In the genomic region with DNA sequence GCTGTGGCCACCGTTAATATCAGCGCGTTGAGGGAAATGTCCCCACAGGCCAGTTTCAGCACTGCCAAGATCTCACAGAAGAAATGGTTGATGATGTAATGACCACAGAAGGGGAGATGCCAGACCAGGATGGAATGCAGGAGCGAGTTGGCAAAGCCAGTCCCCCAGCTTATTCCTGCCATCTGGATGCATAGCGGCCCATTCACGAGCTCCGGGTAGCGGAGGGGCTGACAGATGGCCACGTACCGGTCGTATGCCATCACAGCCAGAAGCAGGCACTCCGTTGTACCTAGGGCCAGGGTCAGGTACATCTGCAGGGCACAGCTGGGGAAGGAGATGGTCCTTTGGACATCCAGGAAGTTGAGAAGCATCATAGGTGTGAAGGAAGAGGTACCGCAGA, we compare ENCODE assay signal across 26 mouse cellular contexts. TPM values are rescaled to one million over a fixed set of nuclear protein-coding genes. Genes with fewer than 3 reads are reported as not detected.
DNase-seq lines count a peak whose midpoint lies in the region; ATAC-seq lines count a peak whose summit lies in the region.
"Had no signal": no experiment of that assay in that cellular context is flagged by ENCODE, and none has a peak within 500 bp of the region (broad histone marks: within the 10 kb centered on the region; RNA-seq: fewer than 3 reads in every experiment).

No protein-coding gene starts in this region.

- WGBS in hindbrain, embryonic 16.5 days, result 83% methylated on average over 13 of the region's 13 CpGs
- 93% methylated on average over 13 of the region's 13 CpGs for WGBS in hindbrain, embryonic 10.5 days

- H3K4me2 ChIP-seq in hindbrain, embryonic 16.5 days (ENCODE audit: low read length), result no peak overlapping the region
- H3K4me2 ChIP-seq: heart, embryonic 15.5 days; hindbrain, embryonic 14.5 days; limb, embryonic 12.5 days; liver, embryonic 15.5 days had no signal

- H3K4me3 ChIP-seq in hindbrain, embryonic 16.5 days (ENCODE audit: low read length), result no peak overlapping the region
- H3K4me3 ChIP-seq in hindbrain, embryonic 10.5 days, result no peak overlapping the region
- H3K4me3 ChIP-seq: heart, adult 2 months; heart, embryonic 15.5 days; left cerebral cortex, adult 2 months; limb, embryonic 12.5 days; liver, embryonic 15.5 days; megakaryocyte, embryonic 14.5 days had no signal

- no peaks in the 10 kb centered on the region for H3K4me1 ChIP-seq in hindbrain, embryonic 16.5 days (ENCODE audit: control insufficient read depth, insufficient read depth, low read depth, low read length)
- peaks cover 5% of the 10 kb centered on the region; the same call in 1 of the 2 replicates for H3K4me1 ChIP-seq in hindbrain, embryonic 10.5 days (replicated peaks)

- H3K27me3 ChIP-seq in hindbrain, embryonic 16.5 days (replicated peaks; ENCODE audit: control insufficient read depth, insufficient read depth, low read length), result no peaks in the 10 kb centered on the region
- H3K27me3 ChIP-seq in hindbrain, embryonic 10.5 days (ENCODE audit: insufficient read depth, poor library complexity, severe bottlenecking), result no peaks in the 10 kb centered on the region
- H3K27me3 ChIP-seq: heart, embryonic 15.5 days; limb, embryonic 12.5 days had no signal

- H3K36me3 ChIP-seq in hindbrain, embryonic 16.5 days (ENCODE audit: control insufficient read depth, insufficient read depth, low read length), result no peaks in the 10 kb centered on the region
- H3K36me3 ChIP-seq in hindbrain, embryonic 10.5 days, result no peaks in the 10 kb centered on the region
- H3K36me3 ChIP-seq: G1E; heart, embryonic 15.5 days; limb, embryonic 12.5 days; liver, embryonic 15.5 days had no signal

- H3K9ac ChIP-seq in hindbrain, embryonic 16.5 days (ENCODE audit: low read depth, low read length), result no peak overlapping the region
- H3K9ac ChIP-seq: heart, embryonic 15.5 days; hindbrain, embryonic 14.5 days; limb, embryonic 12.5 days; liver, embryonic 15.5 days had no signal

- no peak for DNase-seq in hindbrain, embryonic 10.5 days (ENCODE audit: low spot score)
- peak; percentile 51 for DNase-seq in Muller cell, postnatal 12 days (ENCODE audit: inconsistent ontology term)
- DNase-seq in cerebellum, adult 11-12 months, result peak; percentile 63
- DNase-seq in cerebellum, postnatal 25 days, result peak; percentile 66 to 78
- no peak for DNase-seq in frontal cortex, postnatal 25 days (ENCODE audit: low spot score in 2 of 2)
- no peak for DNase-seq in right cerebral cortex, postnatal 10 days (ENCODE audit: low spot score in 2 of 2)
- DNase-seq: adrenal gland, postnatal 10 days; gastrocnemius, postnatal 10 days; heart, adult 2 months; lung, postnatal 14 days; thymus, postnatal 36 days had no signal

- H3K9me3 ChIP-seq in hindbrain, embryonic 16.5 days (ENCODE audit: control insufficient read depth, low read length), result no peaks in the 10 kb centered on the region
- H3K9me3 ChIP-seq in hindbrain, embryonic 10.5 days, result no peaks in the 10 kb centered on the region
- H3K9me3 ChIP-seq: G1E; heart, embryonic 15.5 days; limb, embryonic 12.5 days; liver, embryonic 15.5 days; megakaryocyte, embryonic 14.5 days had no signal

- ATAC-seq in hindbrain, embryonic 16.5 days, result 0 out of 2 replicates have a peak, but pooled peaks have one; percentile 16
- no peak for ATAC-seq in megakaryocyte-erythroid progenitor cell, adult 5-6 weeks (replicated peaks; ENCODE audit: low FRiP score, low TSS enrichment, poor library complexity, severe bottlenecking)
- ATAC-seq: CD4-positive, CD25-positive, alpha-beta regulatory T cell, adult 4 months; intestine, postnatal 0 days had no signal

- H3K27ac ChIP-seq in hindbrain, embryonic 16.5 days (ENCODE audit: low read depth, low read length), result no peak overlapping the region
- no peak overlapping the region for H3K27ac ChIP-seq in hindbrain, embryonic 10.5 days
- H3K27ac ChIP-seq: heart, adult 2 months; heart, embryonic 15.5 days; hindbrain, embryonic 14.5 days; kidney, postnatal 0 days; left cerebral cortex, adult 2 months; limb, embryonic 12.5 days; liver, embryonic 15.5 days had no signal

RNA-seq across cellular contexts. Expression of gene Olfr70, which starts 4.0 kb away (rescaled TPM):
- polyA plus RNA-seq in hindbrain, embryonic 16.5 days (2015; fragmentation: Nextera tagmentation; extraction: Ambion mirVana), result 0.06 TPM in 1 of 2 replicates, not detected in the other
- not detected in 2 replicates for polyA plus RNA-seq in hindbrain, embryonic 10.5 days (2016; fragmentation: Nextera tagmentation; extraction: Ambion mirVana)
- not detected in 2 replicates for total RNA-seq in megakaryocyte-erythroid progenitor cell, adult 5-6 weeks (2014; fragmentation: Nextera tagmentation)
- not detected in 2 replicates for total RNA-seq in megakaryocyte-erythroid progenitor cell, adult 5-6 weeks (2017)
- total RNA-seq: adrenal gland, postnatal 10 days; G1E; gastrocnemius, postnatal 10 days; heart, adult 2 months; layer of hippocampus, adult 18-20 months; left cerebral cortex, adult 2 months had no signal
- polyA plus RNA-seq: CD4-positive, CD25-positive, alpha-beta regulatory T cell, adult 4 months; embryonic facial prominence, embryonic 14.5 days; G1E; heart, adult 2 months; heart, embryonic 15.5 days; hindbrain, embryonic 14.5 days; intestine, postnatal 0 days; kidney, postnatal 0 days; liver, embryonic 15.5 days; neural tube, embryonic 14.5 days had no signal

RNA-seq across cellular contexts. Expression of gene Olfr71, which starts 13.5 kb away (rescaled TPM):
- polyA plus RNA-seq in hindbrain, embryonic 16.5 days (2015; fragmentation: Nextera tagmentation; extraction: Ambion mirVana), result 0.11 TPM in 1 of 2 replicates, not detected in the other
- polyA plus RNA-seq in hindbrain, embryonic 10.5 days (2016; fragmentation: Nextera tagmentation; extraction: Ambion mirVana), result not detected in 2 replicates
- not detected in 2 replicates for total RNA-seq in megakaryocyte-erythroid progenitor cell, adult 5-6 weeks (2014; fragmentation: Nextera tagmentation)
- not detected in 2 replicates for total RNA-seq in megakaryocyte-erythroid progenitor cell, adult 5-6 weeks (2017)
- total RNA-seq: adrenal gland, postnatal 10 days; gastrocnemius, postnatal 10 days; heart, adult 2 months; layer of hippocampus, adult 18-20 months; left cerebral cortex, adult 2 months had no signal
- polyA plus RNA-seq: CD4-positive, CD25-positive, alpha-beta regulatory T cell, adult 4 months; G1E; heart, adult 2 months; heart, embryonic 15.5 days; hindbrain, embryonic 14.5 days; intestine, postnatal 0 days; kidney, postnatal 0 days; limb, embryonic 12.5 days; liver, embryonic 15.5 days; neural tube, embryonic 14.5 days had no signal

RNA-seq across cellular contexts. Expression of gene Fam221b, which starts 27.6 kb away (rescaled TPM):
- polyA plus RNA-seq in hindbrain, embryonic 16.5 days (2015; fragmentation: Nextera tagmentation; extraction: Ambion mirVana), result 1.5 and 2.0 TPM in 2 replicates
- 1.8 and 2.4 TPM in 2 replicates for polyA plus RNA-seq in hindbrain, embryonic 10.5 days (2016; fragmentation: Nextera tagmentation; extraction: Ambion mirVana)
- not detected in 2 replicates for total RNA-seq in megakaryocyte-erythroid progenitor cell, adult 5-6 weeks (2014; fragmentation: Nextera tagmentation)
- total RNA-seq in megakaryocyte-erythroid progenitor cell, adult 5-6 weeks (2017), result 0.15 and 0.28 TPM in 2 replicates

RNA-seq across cellular contexts. Expression of gene Tmem8b, which starts 27.8 kb away (rescaled TPM):
- 12.0 and 13.9 TPM in 2 replicates for polyA plus RNA-seq in hindbrain, embryonic 16.5 days (2015; fragmentation: Nextera tagmentation; extraction: Ambion mirVana)
- polyA plus RNA-seq in hindbrain, embryonic 10.5 days (2016; fragmentation: Nextera tagmentation; extraction: Ambion mirVana), result 5.2 and 9.4 TPM in 2 replicates
- 1.2 and 2.5 TPM in 2 replicates for total RNA-seq in megakaryocyte-erythroid progenitor cell, adult 5-6 weeks (2014; fragmentation: Nextera tagmentation)
- total RNA-seq in megakaryocyte-erythroid progenitor cell, adult 5-6 weeks (2017), result 0.38 and 1.6 TPM in 2 replicates

RNA-seq across cellular contexts. Expression of gene Hrct1, which starts 30.4 kb away (rescaled TPM):
- 0.49 and 0.75 TPM in 2 replicates for polyA plus RNA-seq in hindbrain, embryonic 16.5 days (2015; fragmentation: Nextera tagmentation; extraction: Ambion mirVana)
- polyA plus RNA-seq in hindbrain, embryonic 10.5 days (2016; fragmentation: Nextera tagmentation; extraction: Ambion mirVana), result 0.25 and 0.44 TPM in 2 replicates
- not detected in 2 replicates for total RNA-seq in megakaryocyte-erythroid progenitor cell, adult 5-6 weeks (2014; fragmentation: Nextera tagmentation)
- total RNA-seq in megakaryocyte-erythroid progenitor cell, adult 5-6 weeks (2017), result not detected in 2 replicates
- polyA plus RNA-seq: CD4-positive, CD25-positive, alpha-beta regulatory T cell, adult 4 months; G1E had no signal

Comparison
In these comparisons a context has a peak if more than half of its experiments do, and no peak if none do; other contexts are left out.
1. DNase-seq: peak in Muller cell, postnatal 12 days (single experiment), cerebellum, adult 11-12 months (single experiment) and cerebellum, postnatal 25 days (2 of 2); none in hindbrain, embryonic 10.5 days (single experiment), frontal cortex, postnatal 25 days (0 of 2) and right cerebral cortex, postnatal 10 days (0 of 2).